Mouse (Mus musculus): Measurements from ENCODE around the gene Map4k3.

DNA sequence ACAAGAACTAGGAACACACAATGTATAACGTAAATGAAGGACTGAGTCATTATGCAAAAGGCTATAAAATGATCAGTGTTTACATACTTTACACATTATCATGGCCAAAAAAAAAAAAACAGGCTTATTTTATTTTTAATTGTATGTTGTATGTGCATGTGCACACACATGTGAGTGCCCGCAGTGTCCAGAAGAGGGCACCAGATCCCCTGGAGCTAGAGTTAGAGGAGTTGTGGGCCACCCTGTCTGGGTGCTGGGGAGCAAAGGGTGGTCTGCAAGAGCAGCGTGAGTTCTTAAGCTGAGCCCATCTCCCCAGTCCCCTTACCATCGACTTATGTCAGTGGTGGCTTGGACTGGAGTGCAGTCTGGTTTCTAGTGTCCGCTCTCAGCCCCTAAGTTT, 170.8 kb downstream of the Map4k3 start:
- TF ChIP-seq CTCF (IDR thresholded peaks at IDR 0.05): no peak
- TF ChIP-seq EP300 (IDR thresholded peaks at IDR 0.05): no peak

All from lung, postnatal 0 days (tissue).